Mouse (Mus musculus): ENCODE measurements around the gene Sh3bgrl2. TPM values are rescaled to one million over a fixed set of nuclear protein-coding genes. Genes with fewer than 3 reads are reported as not detected.

Sh3bgrl2 gene
- polyA plus RNA-seq, 1 experiment, result 5.8 TPM

DNA sequence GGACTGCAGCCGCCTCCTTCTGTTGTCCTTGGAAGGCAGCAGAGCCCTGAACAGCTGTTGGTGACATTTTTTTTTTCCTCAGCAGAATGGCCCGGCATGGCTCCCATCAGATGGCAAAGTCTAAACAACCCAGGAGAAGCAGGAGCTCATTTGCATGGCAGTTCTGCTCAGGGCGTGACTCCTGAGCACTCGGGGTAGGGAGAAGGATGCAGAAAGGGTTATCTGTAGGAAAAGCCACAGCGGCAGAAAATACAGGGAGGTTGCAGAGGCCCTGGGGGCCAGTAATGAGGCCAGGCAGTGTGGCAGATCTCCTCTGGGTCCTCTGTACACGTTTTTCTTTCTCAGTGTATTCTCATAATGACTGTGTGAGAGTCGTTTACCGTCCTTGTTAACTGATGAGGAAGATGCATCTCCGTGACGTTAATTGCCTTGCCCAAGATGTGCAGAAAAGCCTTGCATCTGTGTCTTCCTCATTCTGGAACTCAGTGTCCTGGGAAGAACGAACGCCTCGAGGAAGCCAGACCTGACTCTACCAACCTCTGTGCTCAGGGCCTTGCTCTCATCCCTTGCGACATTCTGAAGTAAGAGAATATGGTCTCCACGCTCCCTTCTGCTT is 10.1 kb upstream of the Sh3bgrl2 start:
- Histone ChIP-seq H3K27me3 (ENCODE audit: control insufficient read depth, insufficient read depth, low read length) (no peaks in the 10 kb centered on the region), H3K36me3 (ENCODE audit: control insufficient read depth, insufficient read depth, low read length) (no peaks in the 10 kb centered on the region), H3K4me3 (ENCODE audit: control insufficient read depth, low read depth, low read length) (no peak overlapping the region), H3K4me1 (ENCODE audit: control insufficient read depth, insufficient read depth, low read length) (no peaks in the 10 kb centered on the region), H3K27ac (ENCODE audit: control insufficient read depth, insufficient read depth, low read depth, low read length) (no peak overlapping the region)
- TF ChIP-seq POLR2A (IDR thresholded peaks at IDR 0.05; ENCODE audit: control insufficient read depth, low read depth, low read length), result no peak
- no peak for TF ChIP-seq CTCF (IDR thresholded peaks at IDR 0.05; ENCODE audit: control insufficient read depth, insufficient read depth, insufficient replicate concordance, low read depth, low read length)

DNA sequence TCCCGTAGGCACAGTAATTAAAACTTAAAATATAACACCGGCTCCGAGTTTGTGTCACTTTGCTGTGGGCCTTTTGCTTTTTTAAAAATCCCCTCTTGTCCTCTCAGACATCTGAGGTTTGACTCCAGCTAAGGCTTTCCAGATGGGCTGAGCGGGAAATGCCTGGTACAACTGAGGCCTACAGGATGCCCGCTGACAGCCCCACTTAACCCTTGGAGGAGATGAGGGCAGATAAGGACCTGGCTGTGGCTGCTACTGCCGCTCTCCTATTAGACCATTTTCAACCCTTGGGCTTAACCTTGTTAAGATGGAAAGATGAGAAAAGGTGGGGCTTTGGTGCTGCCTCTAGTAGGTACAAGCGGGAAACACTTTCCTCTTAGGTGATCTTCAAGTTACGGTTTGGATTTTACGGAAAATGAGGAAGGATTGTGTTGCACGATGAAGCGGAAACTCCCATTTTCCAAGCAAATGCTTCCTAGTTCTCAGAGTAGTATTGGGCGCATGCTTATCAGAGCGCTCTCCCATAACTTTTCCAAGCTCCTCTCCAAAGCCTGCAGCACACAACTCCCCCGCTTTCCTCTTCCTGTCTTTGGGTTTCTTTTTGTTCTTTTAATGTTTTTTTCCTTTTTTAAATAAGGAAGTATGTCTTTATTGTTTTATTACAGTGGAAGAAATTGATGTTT is 8.2 kb upstream of the Sh3bgrl2 start:
- no peaks in the 10 kb centered on the region for H3K4me1 ChIP-seq (ENCODE audit: control insufficient read depth, insufficient read depth, low read length)
- H3K36me3 ChIP-seq (ENCODE audit: control insufficient read depth, insufficient read depth, low read length), result no peaks in the 10 kb centered on the region
- TF ChIP-seq POLR2A (IDR thresholded peaks at IDR 0.05; ENCODE audit: control insufficient read depth, low read depth, low read length) (no peak), CTCF (IDR thresholded peaks at IDR 0.05; ENCODE audit: control insufficient read depth, insufficient read depth, insufficient replicate concordance, low read depth, low read length) (no peak)
- no peaks in the 10 kb centered on the region for H3K27me3 ChIP-seq (ENCODE audit: control insufficient read depth, insufficient read depth, low read length)
- H3K4me3 ChIP-seq (ENCODE audit: control insufficient read depth, low read depth, low read length), result no peak overlapping the region
- no peak overlapping the region for H3K27ac ChIP-seq (ENCODE audit: control insufficient read depth, insufficient read depth, low read depth, low read length)

DNA sequence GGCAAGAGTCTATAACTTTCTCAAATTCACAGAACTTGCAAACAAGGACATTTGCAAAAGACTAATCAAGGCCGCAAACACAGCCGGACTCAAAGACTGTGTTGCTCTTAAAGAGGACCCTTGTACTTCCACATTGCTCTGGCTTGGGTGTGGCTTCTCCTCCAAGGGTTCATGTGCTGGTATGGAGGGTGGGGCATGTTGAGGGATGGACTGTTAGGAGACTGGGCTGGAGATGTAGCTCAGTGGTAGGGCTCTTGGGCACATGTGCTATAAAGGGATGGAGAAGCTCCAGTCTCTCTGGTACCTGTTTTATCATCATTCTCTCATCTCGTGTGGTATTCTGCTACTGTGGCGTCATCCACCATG is 7.7 kb upstream of the Sh3bgrl2 start:
- Histone ChIP-seq H3K36me3 (ENCODE audit: control insufficient read depth, insufficient read depth, low read length) (no peaks in the 10 kb centered on the region), H3K4me3 (ENCODE audit: control insufficient read depth, low read depth, low read length) (no peak overlapping the region), H3K4me1 (ENCODE audit: control insufficient read depth, insufficient read depth, low read length) (no peaks in the 10 kb centered on the region), H3K27ac (ENCODE audit: control insufficient read depth, insufficient read depth, low read depth, low read length) (no peak overlapping the region), H3K27me3 (ENCODE audit: control insufficient read depth, insufficient read depth, low read length) (no peaks in the 10 kb centered on the region)
- TF ChIP-seq POLR2A (IDR thresholded peaks at IDR 0.05; ENCODE audit: control insufficient read depth, low read depth, low read length) (no peak), CTCF (IDR thresholded peaks at IDR 0.05; ENCODE audit: control insufficient read depth, insufficient read depth, insufficient replicate concordance, low read depth, low read length) (no peak)

DNA sequence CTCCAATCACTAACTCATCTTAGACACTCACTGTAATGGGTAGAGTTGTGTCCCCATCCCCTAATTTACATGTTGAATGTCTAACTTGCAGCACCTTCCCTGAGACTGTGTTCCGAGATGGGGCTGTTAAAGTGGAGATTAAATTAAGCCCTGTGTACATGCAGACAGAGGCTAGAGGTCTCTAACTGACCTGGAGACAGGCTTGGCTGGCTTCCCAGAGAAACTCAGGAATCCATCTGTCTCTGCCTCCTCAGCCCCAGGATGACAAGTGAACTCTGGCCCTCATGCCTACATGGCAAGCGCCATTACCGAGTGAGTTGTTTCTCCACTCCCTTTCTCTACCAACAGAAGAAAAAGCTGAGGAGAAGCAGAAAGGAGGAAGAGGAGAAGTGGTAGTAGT is 7.2 kb upstream of the Sh3bgrl2 start:
- TF ChIP-seq CTCF (IDR thresholded peaks at IDR 0.05; ENCODE audit: control insufficient read depth, insufficient read depth, insufficient replicate concordance, low read depth, low read length) (no peak), POLR2A (IDR thresholded peaks at IDR 0.05; ENCODE audit: control insufficient read depth, low read depth, low read length) (no peak)
- Histone ChIP-seq H3K27me3 (ENCODE audit: control insufficient read depth, insufficient read depth, low read length) (no peaks in the 10 kb centered on the region), H3K4me1 (ENCODE audit: control insufficient read depth, insufficient read depth, low read length) (no peaks in the 10 kb centered on the region), H3K4me3 (ENCODE audit: control insufficient read depth, low read depth, low read length) (no peak overlapping the region), H3K27ac (ENCODE audit: control insufficient read depth, insufficient read depth, low read depth, low read length) (no peak overlapping the region), H3K36me3 (ENCODE audit: control insufficient read depth, insufficient read depth, low read length) (no peaks in the 10 kb centered on the region)

DNA sequence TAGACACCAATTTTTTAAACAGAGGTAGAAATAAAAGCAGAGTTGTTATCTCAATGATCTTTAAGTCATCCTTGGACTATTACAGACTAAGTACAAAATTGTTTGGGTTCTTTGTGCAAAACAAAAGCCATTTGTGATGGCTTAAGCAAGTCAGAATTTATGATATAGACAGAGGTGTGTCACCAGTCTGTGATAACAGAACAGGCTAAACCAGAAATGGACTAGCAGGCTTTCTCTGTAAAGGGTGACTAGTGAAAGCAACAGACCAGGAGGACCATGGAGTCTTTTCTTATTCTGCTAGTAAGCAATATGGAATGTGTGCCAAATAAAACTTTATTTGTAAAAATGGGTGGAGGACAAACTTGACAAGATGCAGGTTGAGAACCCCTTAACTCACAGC is 2.9 kb upstream of the Sh3bgrl2 start:
- no peak for TF ChIP-seq POLR2A (IDR thresholded peaks at IDR 0.05; ENCODE audit: control insufficient read depth, low read depth, low read length)
- no peak for TF ChIP-seq CTCF (IDR thresholded peaks at IDR 0.05; ENCODE audit: control insufficient read depth, insufficient read depth, insufficient replicate concordance, low read depth, low read length)
- no peak overlapping the region for H3K27ac ChIP-seq (ENCODE audit: control insufficient read depth, insufficient read depth, low read depth, low read length)

DNA sequence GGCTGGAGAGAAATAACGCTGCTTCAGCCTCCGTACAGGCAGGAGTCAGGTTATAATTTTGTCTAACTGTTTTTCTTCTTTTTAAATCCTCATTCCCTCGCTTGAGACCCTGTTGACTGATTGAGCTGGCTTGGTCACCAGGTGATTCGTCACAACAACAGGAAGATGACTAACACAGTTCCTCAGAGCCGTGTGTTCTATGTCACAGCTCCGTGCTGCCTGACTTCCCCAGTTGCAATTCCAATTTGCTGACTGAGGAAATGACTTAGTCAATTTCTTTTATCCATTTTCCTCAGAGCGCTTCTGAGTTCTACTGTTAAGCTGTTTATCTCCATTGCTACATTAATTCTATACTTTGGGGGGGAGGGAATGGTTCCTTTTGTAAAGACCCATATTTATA is 1.8 kb upstream of the Sh3bgrl2 start:
- Histone ChIP-seq H3K4me3 (ENCODE audit: control insufficient read depth, low read depth, low read length) (no peak overlapping the region), H3K4me1 (ENCODE audit: control insufficient read depth, insufficient read depth, low read length) (peaks cover 6% of the 10 kb centered on the region), H3K27me3 (ENCODE audit: control insufficient read depth, insufficient read depth, low read length) (no peaks in the 10 kb centered on the region), H3K27ac (ENCODE audit: control insufficient read depth, insufficient read depth, low read depth, low read length) (no peak overlapping the region), H3K36me3 (ENCODE audit: control insufficient read depth, insufficient read depth, low read length) (no peaks in the 10 kb centered on the region)
- TF ChIP-seq POLR2A (IDR thresholded peaks at IDR 0.05; ENCODE audit: control insufficient read depth, low read depth, low read length) (no peak), CTCF (IDR thresholded peaks at IDR 0.05; ENCODE audit: control insufficient read depth, insufficient read depth, insufficient replicate concordance, low read depth, low read length) (no peak)

More for the DNA sequence above, 2.9 kb upstream of the Sh3bgrl2 start:
- Histone ChIP-seq H3K4me3 (ENCODE audit: control insufficient read depth, low read depth, low read length) (no peak overlapping the region), H3K4me1 (ENCODE audit: control insufficient read depth, insufficient read depth, low read length) (peaks cover 6% of the 10 kb centered on the region), H3K36me3 (ENCODE audit: control insufficient read depth, insufficient read depth, low read length) (no peaks in the 10 kb centered on the region), H3K27me3 (ENCODE audit: control insufficient read depth, insufficient read depth, low read length) (no peaks in the 10 kb centered on the region)

DNA sequence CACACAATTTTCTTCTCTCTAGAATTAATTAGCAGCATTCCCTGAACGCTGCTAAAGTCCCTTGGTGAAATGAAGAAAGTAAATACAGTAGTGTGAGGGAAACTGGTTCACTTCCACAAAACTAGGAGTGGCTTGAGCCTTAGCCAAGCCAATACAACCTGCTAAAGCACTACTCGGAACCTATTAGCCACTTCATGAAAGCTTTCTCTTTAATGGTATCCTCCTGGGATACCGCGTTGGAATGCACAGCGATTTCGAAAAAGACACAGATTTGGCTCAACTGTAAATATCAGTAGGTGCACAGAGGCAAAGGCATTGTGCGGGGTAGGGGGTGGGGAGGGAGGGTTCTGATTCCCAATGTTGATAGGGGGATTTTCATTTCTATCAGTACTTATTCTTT is 898 bp upstream of the Sh3bgrl2 start:
- TF ChIP-seq POLR2A (IDR thresholded peaks at IDR 0.05; ENCODE audit: control insufficient read depth, low read depth, low read length) (no peak), CTCF (IDR thresholded peaks at IDR 0.05; ENCODE audit: control insufficient read depth, insufficient read depth, insufficient replicate concordance, low read depth, low read length) (no peak)
- no peaks in the 10 kb centered on the region for H3K36me3 ChIP-seq (ENCODE audit: control insufficient read depth, insufficient read depth, low read length)
- no peaks in the 10 kb centered on the region for H3K27me3 ChIP-seq (ENCODE audit: control insufficient read depth, insufficient read depth, low read length)
- no peak overlapping the region for H3K27ac ChIP-seq (ENCODE audit: control insufficient read depth, insufficient read depth, low read depth, low read length)
- no peak overlapping the region; the same call in 1 of the 2 replicates for H3K4me3 ChIP-seq (ENCODE audit: control insufficient read depth, low read depth, low read length)
- H3K4me1 ChIP-seq (ENCODE audit: control insufficient read depth, insufficient read depth, low read length), result peaks cover 6% of the 10 kb centered on the region

Data from testis, adult 2 months (tissue).